Mouse (Mus musculus) CH12.LX (cell line): Measurements from ENCODE around the gene Fnip1. TPM values are rescaled to one million over a fixed set of nuclear protein-coding genes. Genes with fewer than 3 reads are reported as not detected.

Experiments
- DNase-seq: peaks from one replicate; pipeline ENCODE4 v3.0.0-alpha.2; 2013; ENCODE audit errors: extremely low read depth
- H3K27ac ChIP-seq: 2 replicates; pipeline ENCODE4 v1.5.1; 2012; ENCODE audit warnings: low read depth, mild to moderate bottlenecking, control low read depth, moderate library complexity; ENCODE audit not compliant: insufficient read depth
- H3K27me3 ChIP-seq: replicated peaks from 2 replicates; pipeline ENCODE3; 2012; ENCODE audit warnings: inconsistent platforms
- H3K36me3 ChIP-seq, 2 experiments: replicated peaks in 1 of 2; 2 replicates each; pipeline versions ENCODE3 to v1.6.1; 2012; ENCODE audit warnings: inconsistent platforms in 1 of 2, low read length in 1 of 2, mild to moderate bottlenecking in 1 of 2, mixed read lengths in 1 of 2, moderate library complexity in 1 of 2; ENCODE audit not compliant: control insufficient read depth in 1 of 2, insufficient read depth in 1 of 2
- H3K4me1 ChIP-seq, 2 experiments: 2 replicates each; pipeline ENCODE4 v1.6.1; 2012; ENCODE audit warnings: inconsistent platforms in 1 of 2, moderate library complexity in 1 of 2; ENCODE audit not compliant: insufficient read depth in 2 of 2, control insufficient read depth in 1 of 2
- H3K4me2 ChIP-seq: 2 replicates; pipeline ENCODE4 v1.6.1; 2012; ENCODE audit warnings: low read depth, mild to moderate bottlenecking, control low read depth; ENCODE audit not compliant: poor library complexity, insufficient read depth, severe bottlenecking
- H3K4me3 ChIP-seq, 3 experiments: fragments of 150-350 bp in 1 of 3; sonication (generic) in 1 of 3; replicated peaks in 1 of 3; 2 replicates each; pipeline versions ENCODE3 to v1.5.1; 2011 to 2012; ENCODE audit warnings: low read depth in 2 of 3, low read length in 2 of 3, mild to moderate bottlenecking in 2 of 3, moderate library complexity in 2 of 3, control low read depth in 1 of 3, improper control_type of control experiment in 1 of 3, inconsistent platforms in 1 of 3, mixed read lengths in 1 of 3; ENCODE audit not compliant: poor library complexity in 1 of 3
- H3K79me2 ChIP-seq: replicated peaks from 2 replicates; pipeline ENCODE4 v1.6.1; 2012; ENCODE audit warnings: mild to moderate bottlenecking, moderate library complexity; ENCODE audit not compliant: control insufficient read depth, poor library complexity, insufficient read depth, severe bottlenecking; ENCODE audit errors: extremely low read depth
- H3K9ac ChIP-seq: 2 replicates; pipeline ENCODE4 v1.6.1; 2012; ENCODE audit warnings: low read depth, mild to moderate bottlenecking, control low read depth, moderate library complexity; ENCODE audit not compliant: insufficient read depth
- H3K9me3 ChIP-seq: replicated peaks from 2 replicates; pipeline ENCODE3; 2012; ENCODE audit warnings: low read length, inconsistent platforms, mixed read lengths
- CHD1 ChIP-seq: IDR thresholded peaks from 2 replicates; pipeline ENCODE4 v1.6.1; 2012; ENCODE audit warnings: low read depth, low read length, improper control_type of control experiment, inconsistent platforms
- E2F4 ChIP-seq: IDR thresholded peaks from 2 replicates; pipeline ENCODE4 v1.6.1; 2011; ENCODE audit warnings: low read depth, low read length, improper control_type of control experiment; ENCODE audit not compliant: insufficient replicate concordance
- EP300 ChIP-seq: IDR thresholded peaks from 2 replicates; pipeline ENCODE4 v1.6.1; 2011; ENCODE audit warnings: low read length, improper control_type of control experiment
- GABPA ChIP-seq: IDR thresholded peaks from 2 replicates; pipeline ENCODE4 v1.6.1; 2012; ENCODE audit warnings: low read depth, low read length, improper control_type of control experiment, inconsistent platforms; ENCODE audit not compliant: insufficient replicate concordance
- HCFC1 ChIP-seq: IDR thresholded peaks from 2 replicates; pipeline ENCODE4 v1.6.1; 2012; ENCODE audit warnings: low read depth, mild to moderate bottlenecking, inconsistent platforms, low read length, improper control_type of control experiment
- KAT2A ChIP-seq: IDR thresholded peaks from 2 replicates; pipeline ENCODE4 v1.6.1; 2012; ENCODE audit warnings: low read length, improper control_type of control experiment, inconsistent platforms; ENCODE audit not compliant: insufficient replicate concordance
- MAX ChIP-seq: IDR thresholded peaks from 2 replicates; pipeline ENCODE4 v1.6.1; 2011; ENCODE audit warnings: low read length, improper control_type of control experiment
- MEF2A ChIP-seq: IDR thresholded peaks from 2 replicates; pipeline ENCODE4 v1.6.1; 2014; ENCODE audit warnings: low read depth, mild to moderate bottlenecking, inconsistent platforms, low read length, improper control_type of control experiment, borderline replicate concordance
- MXI1 ChIP-seq: IDR thresholded peaks from 2 replicates; pipeline ENCODE4 v1.6.1; 2011; ENCODE audit warnings: mild to moderate bottlenecking, low read depth, low read length, improper control_type of control experiment
- MYC ChIP-seq: IDR thresholded peaks from 2 replicates; pipeline ENCODE4 v1.6.1; 2011; ENCODE audit warnings: low read depth, mild to moderate bottlenecking, improper control_type of control experiment, low read length
- NELFE ChIP-seq: IDR thresholded peaks from 2 replicates; pipeline ENCODE4 v1.6.1; 2011; ENCODE audit warnings: low read depth, low read length, improper control_type of control experiment
- NRF1 ChIP-seq: IDR thresholded peaks from 2 replicates; pipeline ENCODE4 v1.6.1; 2014; ENCODE audit warnings: low read depth, mild to moderate bottlenecking, inconsistent platforms, low read length, improper control_type of control experiment, moderate library complexity
- POLR2A ChIP-seq: IDR thresholded peaks from 2 replicates; pipeline ENCODE4 v1.6.1; 2011; ENCODE audit warnings: low read depth, mild to moderate bottlenecking, improper control_type of control experiment, low read length
- POLR2AphosphoS2 ChIP-seq: IDR thresholded peaks from 2 replicates; pipeline ENCODE4 v1.6.1; 2011; ENCODE audit warnings: low read depth, low read length, improper control_type of control experiment
- SIN3A ChIP-seq: IDR thresholded peaks from 2 replicates; pipeline ENCODE4 v1.6.1; 2012; ENCODE audit warnings: low read length, improper control_type of control experiment, inconsistent platforms
- TBP ChIP-seq: conservative IDR thresholded peaks from 2 replicates; pipeline ENCODE4 v1.6.1; 2011; ENCODE audit warnings: low read depth, low read length, improper control_type of control experiment
- USF1 ChIP-seq: IDR thresholded peaks from 2 replicates; pipeline ENCODE4 v1.6.1; 2014; ENCODE audit warnings: low read depth, mild to moderate bottlenecking, inconsistent platforms, low read length, improper control_type of control experiment
- USF2 ChIP-seq: conservative IDR thresholded peaks from 2 replicates; pipeline ENCODE4 v1.6.1; 2011; ENCODE audit warnings: low read depth, low read length, improper control_type of control experiment
- ZC3H11A ChIP-seq: IDR thresholded peaks from 2 replicates; pipeline ENCODE4 v1.6.1; 2012; ENCODE audit warnings: low read depth, mild to moderate bottlenecking, inconsistent platforms, low read length, improper control_type of control experiment
- ZMIZ1 ChIP-seq: IDR thresholded peaks from 2 replicates; pipeline ENCODE4 v1.6.1; 2012; ENCODE audit warnings: low read depth, mild to moderate bottlenecking, inconsistent platforms, low read length, improper control_type of control experiment
- ZNF384 ChIP-seq: IDR thresholded peaks from 2 replicates; pipeline ENCODE4 v1.6.1; 2012; ENCODE audit warnings: low read depth, low read length, improper control_type of control experiment, inconsistent platforms
- dilution Hi-C: fragments of 300-500 bp; cut with MboI; formaldehyde crosslinking; loops from 2 replicates; pipeline ENCODE4 v1.14.3; 2020; ENCODE audit warnings: low sequenced_read_pairs; ENCODE audit not compliant: extremely low pct_unique_long_range_greater_than_20kb, extremely low pct_ligation_motif_present
- in situ Hi-C: fragments of 300-500 bp; cut with MboI; formaldehyde crosslinking; loops from 3 replicates; pipeline ENCODE4 v1.14.3; 2019; ENCODE audit warnings: low sequenced_read_pairs, low pct_ligation_motif_present, low pct_unique_long_range_greater_than_20kb, mixed read lengths
- polyA plus RNA-seq: library from polyadenylated mRNA; unstranded; fragments of >175 nt; gene quantifications from 2 replicates; pipeline ENCODE4 v1.2.1, GENCODE M21; 2012; ENCODE audit warnings: low read depth; ENCODE audit not compliant: insufficient read length
- total RNA-seq, 2 experiments: library from RNA; depleted of rRNA; stranded (reverse); fragments of 300-350 nt in 1 of 2; fragments of >200 nt in 1 of 2; gene quantifications; 2 replicates each; pipeline ENCODE4 v1.2.3; 2012 to 2014

Fnip1 gene
- total and polyA plus RNA-seq, 3 experiments, result 15.4 to 24.5 (median 21.8) TPM

GRCm38 (mm10) chr11:54540328-54540727 lies 102.3 kb downstream of the Fnip1 start:
- Histone ChIP-seq H3K4me2 (no peak overlapping the region), H3K27me3 (no peaks in the 10 kb centered on the region), H3K27ac (no peak overlapping the region), H3K9ac (no peak overlapping the region), H3K4me3 (no peak overlapping the region), H3K9me3 (no peaks in the 10 kb centered on the region), H3K79me2 (peaks cover 52% of the 10 kb centered on the region), H3K36me3 (peaks cover 0 to 17% of the 10 kb centered on the region in 2 experiments), H3K4me1 (peaks cover 3 to 50% of the 10 kb centered on the region in 2 experiments; a peak in 3 of 4 replicates)
- DNase-seq, result no peak
- dilution Hi-C loops, result no loop called here
- in situ Hi-C loops, result no loop called here
- no peak for TF ChIP-seq POLR2A
- no peak for TF ChIP-seq EP300

- in situ Hi-C loops, result no loop called here
- Histone ChIP-seq H3K27me3 (no peaks in the 10 kb centered on the region), H3K27ac (no peak overlapping the region), H3K4me3 (no peak overlapping the region), H3K9me3 (no peaks in the 10 kb centered on the region), H3K4me2 (no peak overlapping the region), H3K79me2 (peaks cover 38% of the 10 kb centered on the region), H3K9ac (no peak overlapping the region), H3K4me1 (peaks cover 3 to 48% of the 10 kb centered on the region in 2 experiments; a peak in 3 of 4 replicates)
- no peak for DNase-seq
- no peak for TF ChIP-seq E2F4
- no peak for TF ChIP-seq ZMIZ1
- TF ChIP-seq CHD1, result no peak
- no peak for TF ChIP-seq KAT2A
- no peak for TF ChIP-seq NRF1
- TF ChIP-seq ZC3H11A, result no peak
- no peak for TF ChIP-seq TBP
- no peak for TF ChIP-seq MYC
- TF ChIP-seq MXI1, result no peak
- TF ChIP-seq HCFC1, result no peak
- no peak for TF ChIP-seq SIN3A
- TF ChIP-seq MAX, result no peak
- no peak for TF ChIP-seq EP300
- no peak for TF ChIP-seq USF1
- TF ChIP-seq, all 38 proteins: peak for 0
- dilution Hi-C loops, result no loop called here
- peaks cover 3 to 30% of the 10 kb centered on the region in 2 experiments for H3K36me3 ChIP-seq
These were observed 104.4 kb downstream of the Fnip1 start for GRCm38 (mm10) chr11:54542414-54542813.

GRCm38 (mm10) chr11:54554970-54555369 lies 117.0 kb downstream of the Fnip1 start:
- Histone ChIP-seq H3K79me2 (no peaks in the 10 kb centered on the region; the same call in 1 of the 2 replicates), H3K9ac (no peak overlapping the region), H3K27ac (no peak overlapping the region)
- TF ChIP-seq EP300 (no peak), MYC (no peak), NELFE (no peak), USF2 (no peak), ZNF384 (no peak), MEF2A (no peak), POLR2A (no peak), GABPA (no peak), POLR2AphosphoS2 (no peak)
- TF ChIP-seq, all 38 proteins: peak for 0
- peaks cover 0 to 4% of the 10 kb centered on the region in 2 experiments; a peak in 1 of 4 replicates for H3K4me1 ChIP-seq
- no peak overlapping the region for H3K4me2 ChIP-seq
- DNase-seq, result no peak
- no peaks in the 10 kb centered on the region for H3K27me3 ChIP-seq
- H3K4me3 ChIP-seq, result no peak overlapping the region
- in situ Hi-C loops (no loop called here), dilution Hi-C loops (no loop called here)
- H3K36me3 ChIP-seq, result peaks cover 3 to 35% of the 10 kb centered on the region in 2 experiments
- no peaks in the 10 kb centered on the region for H3K9me3 ChIP-seq
